Mouse (Mus musculus): Measurements from ENCODE around the gene Gm3646.

Gm3646 gene

DNA sequence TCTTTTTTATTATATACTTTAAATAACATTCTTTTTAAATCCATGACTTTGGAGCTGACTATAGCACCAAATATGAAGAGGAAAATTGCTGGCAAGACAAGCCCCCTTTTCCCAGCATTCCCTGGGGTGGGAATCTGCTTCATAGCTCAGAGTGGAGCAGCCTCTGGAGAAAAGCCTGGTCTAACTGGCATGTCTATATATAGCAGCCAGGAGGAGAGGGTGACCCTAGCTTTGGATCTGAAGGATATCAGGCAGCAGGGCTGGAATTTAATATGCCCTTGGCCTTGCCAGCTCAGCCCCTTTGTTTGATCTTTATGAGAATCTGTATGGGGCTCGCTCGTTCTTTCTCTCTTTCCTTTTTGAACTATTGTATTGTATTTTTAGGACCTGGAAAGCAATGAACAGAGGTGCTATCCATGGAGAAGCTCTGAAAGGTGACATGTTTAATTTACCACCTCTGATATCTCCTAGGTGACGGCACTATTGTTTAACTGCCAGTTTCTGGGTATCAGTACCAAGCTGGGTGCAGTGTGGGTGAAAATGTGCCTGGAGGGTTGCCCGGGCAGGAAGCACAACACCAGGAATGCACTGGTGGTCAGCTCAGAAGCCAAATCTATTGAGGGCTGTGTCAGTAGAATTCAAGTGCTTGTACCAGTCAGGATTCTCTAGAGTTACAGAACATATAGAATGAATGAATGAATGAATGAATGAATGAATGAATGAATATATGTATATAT lies at the start of gene Gm3646:
Gene Gm3646, minus strand, starts transcription at position 90 of the 737 bp plus-strand sequence.
- no peak for DNase-seq

DNA sequence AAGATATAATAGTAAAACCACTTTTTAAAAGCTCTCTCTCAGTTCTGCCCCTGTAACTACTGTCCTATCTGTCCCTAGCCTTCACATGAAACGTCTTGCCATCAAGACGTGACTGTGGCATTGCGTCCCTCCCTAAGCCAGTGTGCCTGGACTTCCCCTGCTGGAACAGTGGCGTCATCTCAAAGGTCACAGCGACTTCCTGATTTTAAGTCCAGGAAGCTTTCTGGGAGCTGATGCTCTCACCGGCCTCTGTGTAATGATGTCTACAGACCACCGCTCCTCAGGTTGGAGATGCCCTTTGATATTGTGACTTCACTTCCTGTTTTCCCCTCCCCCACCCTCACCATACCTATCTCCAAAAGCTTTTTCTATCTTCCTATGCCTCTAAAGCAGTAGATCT lies 41.9 kb upstream of the Gm3646 start:
- peak; percentile 18 for DNase-seq

DNA sequence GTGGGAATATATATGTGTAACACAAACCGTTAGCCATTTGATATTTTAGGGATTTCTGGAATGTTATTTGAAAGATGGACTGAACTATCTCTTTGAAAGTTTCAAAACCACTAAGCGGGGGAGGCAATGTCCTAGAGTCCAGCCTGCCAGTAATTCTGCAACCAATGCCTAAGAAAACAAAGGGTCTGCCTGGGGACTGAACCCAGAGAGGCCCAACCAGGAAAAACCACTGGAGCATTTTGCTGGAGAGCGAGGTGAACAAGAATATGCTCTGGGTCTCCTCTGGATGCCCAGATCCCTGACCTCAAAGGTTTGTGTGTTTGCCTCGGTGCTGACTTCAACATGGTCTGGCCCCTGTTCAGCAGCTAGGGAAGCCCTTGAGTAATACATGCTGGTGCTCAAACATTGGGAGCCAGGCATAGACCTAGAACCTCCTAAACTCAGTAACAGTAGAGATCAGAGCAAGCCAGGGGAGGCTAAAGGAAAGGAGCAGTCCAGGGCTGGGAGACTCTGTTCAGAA lies 41.0 kb upstream of the Gm3646 start:
- no peak for DNase-seq

DNA sequence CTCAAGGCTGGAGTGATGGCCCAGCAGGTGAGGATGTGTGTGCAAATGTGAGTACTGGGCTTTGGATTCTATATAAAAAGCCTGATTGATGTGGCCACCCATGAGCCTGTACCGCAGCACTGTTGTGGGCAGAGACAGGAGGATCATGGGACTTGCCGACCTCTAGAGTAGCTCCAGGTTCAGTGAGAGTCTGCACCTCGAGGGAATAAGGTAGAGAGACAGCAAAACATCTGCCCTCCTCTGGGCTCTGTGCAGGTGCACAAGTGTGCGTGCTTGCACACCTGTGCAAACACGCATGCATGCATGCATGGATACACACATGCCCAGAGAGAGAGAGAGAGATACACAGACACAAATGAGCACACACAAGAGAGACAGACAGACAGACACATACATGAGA lies 38.2 kb upstream of the Gm3646 start:
- no peak for DNase-seq

DNA sequence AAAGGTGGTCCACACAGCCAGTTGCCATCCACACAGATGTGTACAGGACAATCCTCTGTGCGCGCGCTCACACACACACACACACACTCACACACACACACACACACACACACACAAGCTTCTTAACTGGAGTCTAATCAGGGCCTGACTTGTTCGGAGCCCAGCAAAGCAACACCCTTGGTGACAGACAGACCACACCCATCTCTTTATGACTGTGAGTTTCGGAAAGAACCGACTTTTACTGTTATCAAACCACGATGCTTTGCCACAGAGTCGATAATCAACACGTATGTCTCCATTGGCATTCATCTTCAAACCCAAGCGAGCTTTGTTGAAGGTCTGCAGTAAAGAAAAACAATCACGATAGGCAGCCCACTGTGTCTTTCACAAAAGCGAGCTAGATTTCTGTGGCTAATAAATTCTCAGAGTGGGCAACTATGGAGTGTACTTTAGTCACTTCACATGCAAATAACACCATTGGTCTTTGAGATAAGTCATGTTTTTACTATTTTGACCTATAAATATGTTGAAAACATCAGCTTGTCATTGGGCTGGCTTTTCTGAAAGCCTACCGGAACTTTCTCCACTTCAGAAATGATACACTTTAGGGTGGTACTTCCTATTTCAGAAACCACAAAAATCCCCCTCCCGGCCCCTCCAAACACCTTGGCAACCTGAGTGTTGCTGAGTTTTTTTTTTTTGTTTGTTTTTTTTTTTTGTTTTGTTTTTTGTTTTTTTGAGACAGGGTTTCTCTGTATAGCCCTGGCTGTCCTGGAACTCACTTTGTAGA lies 37.3 kb upstream of the Gm3646 start:
- no peak for DNase-seq

DNA sequence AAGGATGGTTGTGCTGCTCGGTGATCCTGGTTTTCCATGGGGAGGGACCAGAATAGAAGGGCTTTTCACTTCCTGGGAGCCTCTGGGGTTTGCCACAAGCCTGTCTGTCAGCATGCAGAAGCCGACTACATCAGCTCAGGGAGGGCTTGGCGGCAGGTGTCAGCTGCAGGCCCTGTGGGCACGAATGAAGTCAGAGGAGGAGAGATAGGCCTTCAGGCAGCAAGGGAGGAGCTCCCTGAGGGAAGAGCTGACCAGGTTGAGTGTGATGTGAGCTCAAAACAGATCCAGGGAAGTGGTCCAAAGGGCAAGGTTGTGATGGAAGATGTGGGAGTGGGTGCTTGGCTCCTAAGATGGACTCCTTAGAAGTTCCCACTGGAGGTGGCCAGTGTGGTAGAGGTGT lies 35.7 kb upstream of the Gm3646 start:
- DNase-seq: no peak

DNA sequence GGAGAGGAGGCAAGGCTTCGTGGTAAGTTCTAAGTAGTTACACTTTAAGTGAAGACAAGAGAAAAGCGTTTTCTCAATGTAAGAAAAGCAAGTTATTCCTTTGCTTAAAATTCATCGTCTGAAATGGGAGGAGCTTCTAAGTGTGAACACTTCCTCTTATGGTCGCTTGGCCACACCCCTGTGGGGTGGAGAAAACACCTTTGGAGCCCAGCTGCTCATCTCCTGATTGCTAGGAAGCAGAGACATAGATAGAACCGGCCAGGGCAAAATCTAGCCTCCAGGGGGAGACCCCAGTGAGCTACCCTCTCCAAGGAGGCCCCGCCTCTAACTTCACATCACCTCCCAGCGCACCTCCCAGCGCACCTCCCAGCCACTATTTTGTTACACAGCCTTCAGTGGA lies 34.7 kb upstream of the Gm3646 start:
- DNase-seq: no peak

DNA sequence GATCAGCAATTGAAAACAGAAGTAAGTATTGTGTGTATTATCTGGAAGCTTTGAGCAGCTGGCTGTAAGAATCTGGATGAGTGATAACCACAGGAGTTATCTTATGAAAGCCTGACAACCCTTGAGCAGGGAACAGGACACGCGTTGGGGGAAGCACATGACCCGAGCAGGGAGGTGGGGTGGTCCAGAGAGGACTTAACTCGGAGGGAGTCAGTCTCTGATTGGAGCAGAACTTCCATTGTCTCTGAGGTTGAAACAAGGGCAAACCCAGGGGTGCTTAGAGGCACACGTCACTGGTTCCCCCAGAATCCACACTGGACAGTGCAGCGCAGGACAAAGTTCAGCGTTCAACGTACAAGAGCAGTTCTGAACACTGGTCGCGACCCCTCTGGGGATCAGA lies 34.1 kb upstream of the Gm3646 start:
- no peak for DNase-seq

DNA sequence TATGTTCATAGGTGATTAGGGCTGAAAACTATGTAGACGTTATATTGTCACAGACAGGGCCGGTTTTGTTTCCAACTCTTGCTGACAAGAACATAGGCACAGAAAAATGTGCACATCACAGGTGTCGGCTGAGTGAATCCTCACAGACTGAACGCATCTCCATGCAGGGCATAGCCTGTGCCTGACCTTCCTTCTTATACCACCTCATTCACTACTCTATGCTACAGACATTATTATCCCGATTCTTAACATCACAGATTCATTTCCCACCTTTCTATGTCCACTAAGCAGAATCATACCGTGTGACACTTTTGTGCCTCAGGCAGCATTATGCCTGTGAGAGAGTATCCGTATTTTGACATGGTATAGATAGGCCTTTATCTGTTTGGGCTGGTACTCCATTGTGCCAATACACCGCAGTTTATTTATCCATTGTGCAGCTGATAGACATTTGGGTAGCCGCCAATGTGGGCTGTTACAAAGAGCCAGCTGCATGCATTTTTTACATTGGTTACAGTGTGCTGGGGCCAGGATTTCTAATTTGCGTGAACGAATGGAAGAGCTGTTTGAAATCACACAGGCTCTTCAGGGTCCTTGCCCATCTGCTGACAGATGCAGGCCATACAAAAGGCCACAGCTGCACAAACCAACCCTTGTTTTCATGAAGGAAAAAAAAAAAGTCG lies 33.5 kb upstream of the Gm3646 start:
- peak; percentile 38 for DNase-seq

DNA sequence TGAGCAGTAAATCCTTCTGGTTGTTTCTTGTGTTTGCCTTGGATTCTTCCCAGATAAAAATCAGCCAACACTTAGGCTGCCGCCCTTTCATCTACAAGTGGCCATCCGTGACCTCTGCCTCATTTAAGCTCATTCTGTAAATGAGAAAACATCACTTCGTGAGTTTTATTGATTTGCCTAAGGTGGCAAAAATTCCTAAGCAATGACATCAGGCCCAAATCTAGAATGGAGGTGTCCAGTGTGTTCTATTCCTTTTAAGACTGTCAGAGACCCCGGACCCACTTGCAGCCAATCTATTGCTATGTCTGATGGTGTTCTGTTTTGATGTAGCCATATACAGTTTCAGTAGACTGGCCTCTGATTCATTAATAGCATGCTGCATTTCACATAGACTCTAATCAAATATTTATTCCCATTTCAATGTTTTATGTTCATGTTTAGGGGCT lies 26.5 kb upstream of the Gm3646 start:
- DNase-seq: no peak

DNA sequence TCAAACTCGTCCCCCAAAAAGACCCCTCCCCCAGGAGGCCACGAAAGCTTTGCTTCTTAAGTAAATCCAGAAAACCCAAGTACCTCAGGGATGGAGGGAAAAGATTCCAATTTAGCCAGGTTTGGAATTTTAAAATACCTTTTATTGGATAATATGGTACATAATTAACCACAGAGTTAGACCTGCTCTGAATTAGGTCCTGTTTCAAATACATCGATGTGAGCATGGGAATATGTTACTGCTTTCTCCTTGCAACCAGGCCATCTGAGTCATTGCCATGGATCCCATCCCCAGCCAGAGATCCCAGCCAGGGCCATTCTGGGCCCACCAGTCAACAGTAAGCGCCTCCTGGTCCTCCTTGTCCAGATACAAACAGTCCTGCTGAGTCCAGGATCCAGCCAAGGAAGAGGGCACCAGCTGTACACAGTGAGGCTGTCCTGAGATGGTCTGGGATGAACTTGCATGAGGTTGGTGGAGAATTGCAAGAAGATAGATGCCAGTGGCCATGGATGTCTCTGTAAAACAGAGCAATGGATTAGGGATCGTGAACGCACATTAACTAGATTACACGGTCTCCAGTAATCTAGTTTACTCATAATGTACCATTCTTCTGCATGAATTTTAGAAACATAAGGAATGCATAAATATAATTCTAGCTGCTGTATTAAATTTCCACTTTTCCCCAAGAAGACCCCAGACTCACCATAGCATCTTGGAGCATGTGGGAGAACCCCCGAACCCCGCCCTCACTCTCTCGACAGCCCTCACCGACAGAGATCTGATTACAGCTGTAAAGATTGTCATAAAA lies 25.9 kb upstream of the Gm3646 start:
- DNase-seq: no peak

DNA sequence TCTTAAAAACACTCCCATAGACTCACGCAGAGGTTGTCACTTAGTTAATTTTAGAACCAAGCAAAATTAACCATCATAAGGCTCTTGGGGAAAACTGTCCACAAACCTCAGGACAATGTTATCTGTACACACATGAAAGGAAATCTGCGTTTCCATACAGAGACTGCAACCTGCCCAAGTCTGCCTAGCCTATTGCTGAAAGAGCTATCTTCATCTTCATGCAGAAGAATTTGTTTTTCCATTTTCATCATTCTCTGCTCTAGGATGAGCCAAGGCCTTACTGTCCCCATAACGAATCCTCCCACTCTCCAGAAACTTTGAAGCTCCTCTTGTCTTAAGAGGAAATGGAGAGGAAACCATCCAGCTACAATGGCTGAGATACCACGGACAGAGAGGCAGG lies 19.8 kb upstream of the Gm3646 start:
- no peak for DNase-seq

DNA sequence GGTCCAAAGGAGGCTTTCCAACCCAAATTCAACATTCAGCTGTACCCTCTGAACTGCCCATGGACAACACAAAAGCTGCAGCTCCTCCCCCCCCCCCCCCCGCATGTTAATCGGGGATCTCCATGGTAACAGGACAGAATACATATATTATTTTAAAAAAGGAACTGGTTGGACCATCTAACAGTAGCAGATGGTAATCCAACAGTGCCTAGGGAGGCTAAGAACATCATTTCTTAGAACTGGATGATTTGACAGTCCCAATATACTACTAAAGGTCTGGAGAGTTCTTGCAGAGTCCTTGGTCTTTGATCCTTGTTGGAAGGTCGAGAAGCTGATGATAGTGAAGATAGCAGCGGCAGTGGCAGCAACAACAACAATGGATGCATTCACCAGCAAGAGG lies 19.1 kb upstream of the Gm3646 start:
- DNase-seq: no peak

DNA sequence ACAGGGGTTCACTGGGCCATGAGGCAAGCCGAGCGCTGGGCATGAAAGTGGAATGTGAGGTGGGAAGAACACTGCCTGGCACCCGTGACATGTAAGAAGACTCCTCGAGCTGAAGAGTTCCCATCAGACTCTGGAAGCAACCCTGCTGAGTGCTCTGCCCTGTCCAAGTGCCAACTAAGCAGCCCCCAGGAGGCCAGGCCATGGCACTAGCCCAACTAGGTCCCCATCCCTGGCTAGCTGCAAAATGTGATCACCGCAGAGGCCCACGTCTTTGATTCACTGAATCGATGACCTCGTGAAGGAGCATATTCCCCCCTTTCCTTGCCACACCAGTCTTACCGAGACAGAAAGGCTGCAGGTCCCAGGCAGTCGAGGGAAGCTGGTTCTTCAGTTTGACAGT lies 14.5 kb upstream of the Gm3646 start:
- no peak for DNase-seq

DNA sequence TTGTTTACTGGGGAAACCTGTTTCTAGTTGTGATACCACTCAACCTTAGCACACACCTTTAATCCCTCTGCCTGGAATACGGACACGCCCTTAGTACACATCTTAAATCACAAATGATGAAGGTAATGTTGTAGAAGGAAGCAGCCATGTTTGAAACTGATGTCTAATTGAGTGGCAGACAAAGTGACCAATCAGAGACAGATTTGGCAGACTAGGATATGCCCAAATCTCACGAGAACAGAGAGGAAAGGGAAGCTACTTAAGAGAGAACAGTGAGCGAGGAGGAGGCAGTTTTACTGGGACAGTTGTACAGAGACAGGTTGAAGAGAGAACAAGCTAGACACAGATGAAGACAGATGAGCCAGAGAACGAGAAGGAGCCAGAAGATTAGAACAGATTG lies 10.6 kb upstream of the Gm3646 start:
- DNase-seq: no peak

DNA sequence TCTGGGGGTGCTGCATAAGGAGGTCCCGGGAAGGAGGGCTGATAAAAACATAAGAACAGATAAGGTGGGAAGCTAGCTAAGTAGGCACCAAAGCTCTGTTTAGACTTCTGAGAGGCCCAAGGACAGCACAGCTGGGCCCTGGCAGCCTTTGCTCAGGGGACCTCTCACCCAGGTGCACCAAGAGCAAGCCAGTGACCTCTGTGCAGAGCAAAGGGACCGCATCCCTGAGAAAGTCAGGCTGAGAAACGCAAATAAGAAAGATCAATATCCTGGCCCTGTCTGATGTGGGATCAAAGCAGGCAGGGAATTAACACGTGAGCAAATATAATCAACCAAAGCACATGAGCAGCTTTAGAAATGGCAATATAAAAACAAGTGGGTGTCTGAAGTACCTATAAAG lies 7.9 kb upstream of the Gm3646 start:
- no peak for DNase-seq

DNA sequence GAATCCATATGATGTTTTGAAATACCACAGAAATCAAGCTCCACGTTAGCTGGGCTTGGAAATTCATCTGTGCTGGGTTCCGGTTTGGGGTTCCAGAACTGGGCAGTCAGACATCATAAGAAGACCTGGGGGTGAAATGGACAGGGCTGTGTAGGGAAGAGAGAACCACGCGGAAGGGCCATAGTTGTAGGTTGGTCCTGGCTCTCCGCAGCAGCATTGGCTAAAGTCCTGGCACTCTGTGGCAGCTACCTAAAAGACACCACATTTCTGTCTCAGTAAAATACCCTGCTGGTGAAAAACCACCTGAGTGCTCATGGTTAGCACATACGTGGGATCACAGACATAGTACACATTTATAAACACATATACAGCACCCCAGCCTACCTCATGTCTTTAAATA lies 343 bp downstream of the Gm3646 start:
- DNase-seq: no peak

DNA sequence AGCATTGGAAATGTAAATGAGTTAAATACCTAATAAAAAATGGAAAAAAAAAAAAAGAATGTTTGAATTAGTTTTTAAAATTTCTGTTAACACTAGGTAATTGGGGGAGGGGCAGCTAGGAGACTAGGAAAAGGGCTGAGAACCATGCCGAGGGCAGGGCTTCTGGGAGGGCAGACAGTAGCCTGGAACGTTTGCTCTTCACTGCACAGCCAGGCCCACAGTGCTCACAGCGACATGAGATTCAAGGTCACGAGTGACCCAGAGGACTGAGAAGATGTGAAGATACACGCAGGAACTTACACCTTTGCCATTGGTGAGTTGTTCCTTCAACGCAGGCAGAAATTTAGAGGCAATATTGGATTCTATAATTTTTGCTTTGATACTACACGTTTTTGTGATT lies 2.2 kb downstream of the Gm3646 start:
- DNase-seq: no peak

DNA sequence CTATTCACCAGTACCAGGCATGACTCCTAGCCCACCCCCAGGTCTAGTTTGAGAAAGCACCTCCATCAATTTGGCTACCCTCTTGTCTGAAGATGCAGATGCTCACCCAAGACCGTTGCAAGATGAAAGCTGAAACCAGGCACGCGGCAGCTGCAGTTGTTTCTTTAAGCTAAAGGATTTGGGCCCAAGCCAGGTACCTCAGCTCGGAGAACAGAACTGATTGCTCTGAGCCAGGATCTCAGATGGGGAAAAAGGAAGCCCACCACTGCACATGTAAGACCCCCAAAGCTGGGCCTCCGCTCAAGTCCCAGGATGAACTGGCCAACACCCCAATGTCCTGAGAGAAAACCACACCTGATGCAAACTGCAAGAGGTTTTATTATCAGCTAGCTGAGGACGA lies 7.6 kb downstream of the Gm3646 start:
- no peak for DNase-seq

DNA sequence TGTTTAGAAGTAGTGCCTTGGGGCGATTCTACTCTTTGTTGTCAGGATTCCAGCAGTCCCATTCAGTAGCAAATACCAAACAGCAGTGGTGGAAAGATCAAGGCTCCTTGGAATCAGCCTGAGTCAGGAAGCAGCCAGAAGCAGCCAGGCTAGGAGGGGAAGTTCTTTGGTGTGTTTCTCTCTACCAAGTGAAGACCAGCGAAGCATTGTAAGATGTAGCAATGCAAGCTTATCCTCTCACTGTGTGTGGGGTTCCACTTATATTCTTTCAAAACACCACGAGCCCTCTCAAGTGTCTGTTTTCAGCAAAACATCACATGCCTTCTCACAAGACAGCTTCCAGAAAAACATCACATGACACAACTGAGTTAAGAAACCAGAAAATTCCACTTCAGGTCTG lies 8.4 kb downstream of the Gm3646 start:
- no peak for DNase-seq

DNA sequence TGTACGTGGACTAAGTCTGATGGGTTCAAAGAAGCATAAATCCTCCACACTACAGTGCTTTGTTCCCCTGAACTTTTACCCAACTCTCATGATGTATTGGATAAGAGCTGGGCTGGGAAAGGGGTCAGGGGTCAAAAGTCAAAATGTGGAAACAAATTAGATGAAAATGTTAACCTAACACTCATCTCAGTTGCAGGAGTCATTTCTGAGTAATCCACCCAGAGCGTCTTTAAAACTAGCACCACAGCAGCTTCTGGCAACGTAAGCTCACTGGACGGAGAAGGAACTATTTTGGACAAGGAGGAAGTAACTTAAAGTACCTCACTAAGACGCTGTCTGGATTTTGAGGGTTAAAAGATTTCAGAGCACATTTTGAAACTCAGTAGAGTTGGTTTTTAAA lies 20.5 kb downstream of the Gm3646 start:
- DNase-seq: no peak

DNA sequence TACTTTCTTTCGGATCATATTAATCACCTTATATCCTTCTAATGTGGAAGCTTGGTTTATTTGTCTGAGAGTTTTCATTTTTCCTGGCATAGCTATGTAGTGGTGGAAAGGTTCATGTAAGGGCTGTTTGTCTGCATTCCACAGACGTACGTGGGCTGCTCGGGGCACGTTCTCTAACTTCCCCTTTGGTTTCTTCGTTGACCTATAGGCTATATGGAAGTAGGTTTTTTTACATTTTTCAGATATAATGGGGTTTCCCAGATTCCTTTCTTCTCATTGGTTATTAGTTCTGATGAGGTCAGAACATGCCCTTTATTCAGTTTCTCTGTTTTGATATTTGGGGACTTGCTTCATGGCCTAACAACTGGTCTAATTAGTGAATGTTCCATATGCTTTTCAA lies 23.3 kb downstream of the Gm3646 start:
- DNase-seq: no peak

All from lung, postnatal 14 days (tissue).